Mouse (Mus musculus) intestine, embryonic 16.5 days (tissue): ENCODE measurements around the gene Actr8. TPM values are rescaled to one million over a fixed set of nuclear protein-coding genes. Genes with fewer than 3 reads are reported as not detected.

Experiments used
- ATAC-seq: fragments of 200-750 bp; cut with Nextera tagmentation; 2 replicates; pipeline ENCODE4 v1.8.0; 2017; ENCODE audit warnings: moderate TSS enrichment, moderate library complexity
- H3K27ac ChIP-seq: fragments of 300-500 bp; sonication (generic); 2 replicates; pipeline ENCODE4 v1.5.1; 2014; ENCODE audit warnings: mild to moderate bottlenecking, low read length
- H3K27me3 ChIP-seq: fragments of 300-500 bp; sonication (generic); replicated peaks from 2 replicates; pipeline ENCODE4 v1.6.1; 2014; ENCODE audit warnings: low read length, control low read depth, mixed read lengths; ENCODE audit not compliant: control insufficient read depth, insufficient read depth
- H3K36me3 ChIP-seq: fragments of 300-500 bp; sonication (generic); 2 replicates; pipeline ENCODE4 v1.6.1; 2014; ENCODE audit warnings: low read length, control low read depth; ENCODE audit not compliant: control insufficient read depth, insufficient read depth
- H3K4me1 ChIP-seq: fragments of 300-500 bp; sonication (generic); 2 replicates; pipeline ENCODE4 v1.6.1; 2014; ENCODE audit warnings: low read length, control low read depth, mixed read lengths; ENCODE audit not compliant: control insufficient read depth, insufficient read depth
- H3K4me2 ChIP-seq: fragments of 300-500 bp; sonication (generic); 2 replicates; pipeline ENCODE4 v1.6.1; 2014; ENCODE audit warnings: low read depth, low read length, control low read depth
- H3K4me3 ChIP-seq: fragments of 300-500 bp; sonication (generic); 2 replicates; pipeline ENCODE4 v1.5.1; 2014; ENCODE audit warnings: mild to moderate bottlenecking, low read length
- H3K9ac ChIP-seq: fragments of 300-500 bp; sonication (generic); 2 replicates; pipeline ENCODE4 v1.6.1; 2014; ENCODE audit warnings: low read depth, low read length
- H3K9me3 ChIP-seq: fragments of 300-500 bp; sonication (generic); 2 replicates; pipeline ENCODE4 v1.6.1; 2016; ENCODE audit warnings: low read length, control low read depth; ENCODE audit not compliant: control insufficient read depth
- WGBS: fragments of 180-500 bp; shearing (Covaris S2); extraction: QIAGEN DNeasy Blood & Tissue Kit; methylation state at CpG from one replicate; pipeline ENCODE4 v1.1.7; 2014; 5-methylcytosine and 5-hydroxymethylcytosine counted together
- polyA plus RNA-seq: library from polyadenylated mRNA; unstranded; fragments of >200 nt; fragmentation: Nextera tagmentation; extraction: Ambion mirVana; gene quantifications from 2 replicates; pipeline ENCODE4 v1.2.1, GENCODE M21; 2015

Actr8 gene
- 52.3 and 56.1 TPM in 2 replicates for polyA plus RNA-seq

DNA sequence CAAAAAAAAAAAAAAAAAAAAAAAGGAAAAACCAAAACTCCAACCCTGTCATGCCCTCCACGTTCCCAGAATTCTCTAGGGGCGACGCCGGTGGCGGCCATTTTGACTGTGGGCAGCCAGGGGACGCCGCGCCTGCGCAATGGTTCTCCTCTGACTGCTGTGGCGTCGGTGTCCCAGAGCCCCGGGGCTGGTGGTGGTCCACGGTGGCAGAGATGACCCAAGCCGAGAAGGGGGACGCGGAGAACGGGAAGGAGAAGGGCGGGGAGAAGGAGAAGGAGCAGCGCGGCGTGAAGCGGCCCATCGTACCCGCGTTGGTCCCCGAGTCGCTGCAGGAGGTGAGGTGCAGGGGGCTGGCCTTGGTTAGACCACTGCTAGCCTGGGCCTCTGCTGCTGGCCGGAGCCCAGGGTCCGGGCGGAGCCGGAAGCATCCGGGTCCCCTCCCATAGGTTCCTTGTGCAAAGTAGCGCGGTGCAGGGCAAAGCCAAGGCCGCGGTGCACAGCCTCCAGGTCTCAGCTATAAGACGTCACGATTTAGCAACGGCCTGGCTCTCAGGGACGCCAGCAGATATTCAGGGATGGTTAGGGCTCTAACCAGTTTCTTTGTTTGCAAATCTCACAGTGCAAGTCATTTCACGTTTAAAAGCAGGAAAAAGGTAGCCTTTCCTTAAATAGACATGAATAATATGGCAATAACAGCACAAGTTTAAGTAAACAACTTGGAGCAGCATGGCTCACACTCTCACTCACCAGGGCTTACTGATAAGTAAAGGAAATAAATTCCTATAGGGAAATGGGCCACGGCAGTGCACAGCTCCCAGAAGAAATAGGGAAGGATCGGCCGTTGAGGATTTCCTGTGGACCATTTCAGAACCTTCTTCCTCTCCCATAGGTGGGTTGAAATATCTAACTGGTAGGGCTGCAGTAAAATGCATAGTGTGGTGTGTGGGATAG, at the start of gene Actr8:
TSS of gene Actr8 (plus strand) at position 84 of the 951 bp plus-strand sequence.
- no peaks in the 10 kb centered on the region for H3K27me3 ChIP-seq
- under 1% methylated on average over 44 of the region's 44 CpGs for WGBS
- H3K9ac ChIP-seq: peak within 1 kb of the TSS; percentile 95
- H3K9me3 ChIP-seq: 0 out of 2 replicates have a peak, but pooled peaks cover 5% of the 10 kb centered on the region
- H3K4me2 ChIP-seq: peak within 1 kb of the TSS; percentile 81
- ATAC-seq: peak; percentile 98
- peaks cover 36% of the 10 kb centered on the region for H3K36me3 ChIP-seq
- peak within 1 kb of the TSS; percentile 82 for H3K4me3 ChIP-seq
- H3K27ac ChIP-seq: peak within 1 kb of the TSS; percentile 93
- peaks cover 6% of the 10 kb centered on the region; the same call in 1 of the 2 replicates for H3K4me1 ChIP-seq

DNA sequence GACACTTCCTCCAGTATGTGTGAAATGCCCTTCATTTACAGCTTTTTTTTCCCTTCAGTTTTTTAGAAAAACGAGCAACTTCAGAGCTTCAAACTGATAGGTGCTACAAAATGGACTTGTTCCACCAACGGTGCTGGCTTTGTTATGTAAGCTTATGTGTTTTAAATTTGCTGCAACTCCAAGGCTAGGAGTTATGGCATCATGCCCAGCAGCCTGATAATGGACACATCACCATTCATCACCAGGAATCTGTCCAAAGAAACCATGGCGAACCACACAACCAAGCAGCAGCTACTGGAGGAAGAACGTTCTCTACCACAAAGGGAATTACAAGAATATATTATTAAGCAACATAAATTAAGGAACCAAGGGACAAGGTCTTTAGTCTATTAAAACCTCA, 49.2 kb upstream of the Actr8 start:
- no peak overlapping the region for H3K4me3 ChIP-seq
- no peaks in the 10 kb centered on the region for H3K4me1 ChIP-seq
- no peaks in the 10 kb centered on the region for H3K36me3 ChIP-seq
- H3K4me2 ChIP-seq: no peak overlapping the region
- no peak overlapping the region for H3K27ac ChIP-seq
- WGBS: 75% methylated on average over 4 of the region's 4 CpGs
- no peaks in the 10 kb centered on the region for H3K9me3 ChIP-seq
- no peak for ATAC-seq
- H3K27me3 ChIP-seq: no peaks in the 10 kb centered on the region
- H3K9ac ChIP-seq: no peak overlapping the region

DNA sequence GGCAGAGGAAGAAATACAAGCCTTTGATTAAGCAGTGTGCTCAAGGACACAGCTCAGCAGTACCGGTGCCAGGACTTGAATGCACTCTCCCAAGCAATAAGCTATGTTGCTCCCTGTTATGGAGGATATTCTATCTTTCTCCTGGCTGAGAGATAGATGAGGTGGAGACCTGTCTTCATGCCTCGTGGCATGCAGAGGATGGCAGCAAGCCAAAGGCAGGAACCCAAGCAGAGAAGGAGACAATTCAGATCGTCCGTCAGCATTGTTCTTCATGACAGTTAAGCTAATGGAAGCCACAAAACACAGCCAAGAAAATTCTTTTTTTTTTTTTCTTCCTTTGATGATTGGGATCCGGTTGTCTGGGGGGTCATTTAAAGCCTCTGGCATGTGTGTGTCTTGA, 42.6 kb upstream of the Actr8 start:
- WGBS: 65% methylated on average over 5 of the region's 5 CpGs
- H3K4me1 ChIP-seq: no peaks in the 10 kb centered on the region

DNA sequence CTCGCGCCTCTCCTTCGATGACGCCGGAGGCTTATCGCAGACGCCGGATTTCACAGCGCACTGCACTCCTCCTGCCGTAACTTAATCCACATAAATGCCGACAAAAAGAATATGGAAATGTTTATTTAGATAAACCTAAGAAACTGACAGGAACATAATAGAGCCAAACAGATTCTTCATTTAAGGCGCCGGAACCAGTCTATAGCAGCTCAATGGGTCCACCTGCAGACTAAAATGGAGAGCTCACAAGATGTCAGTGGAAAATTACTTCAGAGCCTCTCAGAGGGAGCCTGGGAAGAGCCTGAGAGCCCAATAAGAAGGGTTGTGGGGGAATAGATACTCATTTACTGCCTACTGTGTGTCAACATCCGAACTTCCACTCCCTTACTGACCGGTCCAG, 40.7 kb upstream of the Actr8 start:
- no peak overlapping the region for H3K27ac ChIP-seq
- ATAC-seq: no peak
- 85% methylated on average over 15 of the region's 15 CpGs for WGBS

More for the DNA sequence above, 42.6 kb upstream of the Actr8 start:
- no peak for ATAC-seq
- H3K27ac ChIP-seq: no peak overlapping the region
- no peak overlapping the region for H3K9ac ChIP-seq
- no peaks in the 10 kb centered on the region for H3K36me3 ChIP-seq
- H3K4me3 ChIP-seq: no peak overlapping the region
- H3K9me3 ChIP-seq: no peaks in the 10 kb centered on the region
- H3K4me2 ChIP-seq: no peak overlapping the region
- H3K27me3 ChIP-seq: peaks cover 10% of the 10 kb centered on the region; the same call in 1 of the 2 replicates

DNA sequence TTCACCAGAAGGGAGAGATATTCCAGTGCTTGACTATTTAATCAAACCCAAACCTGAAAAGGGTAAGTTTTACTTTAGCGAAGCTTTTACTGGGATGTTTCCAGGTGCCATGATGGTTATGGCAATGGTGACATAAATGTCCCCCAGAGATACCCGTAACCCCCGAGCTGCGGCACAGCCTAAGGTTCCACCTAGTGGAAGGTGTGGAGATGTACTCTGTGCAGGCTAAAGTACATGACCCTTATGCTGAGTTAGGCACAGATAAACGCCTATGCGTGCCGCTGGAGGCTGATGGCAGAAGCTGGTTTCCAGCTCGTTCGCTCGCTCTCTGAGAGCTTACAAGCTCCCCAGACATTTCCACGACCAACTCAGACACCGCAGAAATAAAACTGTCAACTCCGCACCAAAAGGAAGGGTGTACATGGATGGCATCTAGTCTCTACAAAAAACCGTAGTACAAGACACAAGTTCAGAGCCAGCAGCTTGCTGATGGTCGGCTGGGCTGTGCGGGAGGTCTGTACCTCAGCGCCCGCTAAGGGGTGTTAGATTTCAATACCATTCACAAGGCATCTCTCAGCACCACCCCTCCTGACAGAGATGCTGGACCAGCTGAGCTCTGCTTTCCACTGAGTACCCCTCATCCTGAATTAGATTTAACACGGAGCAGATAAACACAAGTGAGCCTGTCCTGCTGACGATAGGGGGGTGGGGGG, 38.4 kb upstream of the Actr8 start:
- no peaks in the 10 kb centered on the region for H3K4me1 ChIP-seq
- H3K36me3 ChIP-seq: no peaks in the 10 kb centered on the region
- peaks cover 10% of the 10 kb centered on the region; the same call in 1 of the 2 replicates for H3K27me3 ChIP-seq
- no peak overlapping the region for H3K4me2 ChIP-seq
- ATAC-seq: no peak
- no peaks in the 10 kb centered on the region for H3K9me3 ChIP-seq
- no peak overlapping the region for H3K9ac ChIP-seq
- no peak overlapping the region for H3K4me3 ChIP-seq
- WGBS: 42% methylated on average over 20 of the region's 20 CpGs
- no peak overlapping the region for H3K27ac ChIP-seq

More for the DNA sequence above, 40.7 kb upstream of the Actr8 start:
- Histone ChIP-seq H3K4me3 (no peak overlapping the region), H3K27me3 (peaks cover 10% of the 10 kb centered on the region; the same call in 1 of the 2 replicates), H3K9ac (no peak overlapping the region), H3K9me3 (no peaks in the 10 kb centered on the region), H3K36me3 (no peaks in the 10 kb centered on the region), H3K4me2 (no peak overlapping the region), H3K4me1 (no peaks in the 10 kb centered on the region)

DNA sequence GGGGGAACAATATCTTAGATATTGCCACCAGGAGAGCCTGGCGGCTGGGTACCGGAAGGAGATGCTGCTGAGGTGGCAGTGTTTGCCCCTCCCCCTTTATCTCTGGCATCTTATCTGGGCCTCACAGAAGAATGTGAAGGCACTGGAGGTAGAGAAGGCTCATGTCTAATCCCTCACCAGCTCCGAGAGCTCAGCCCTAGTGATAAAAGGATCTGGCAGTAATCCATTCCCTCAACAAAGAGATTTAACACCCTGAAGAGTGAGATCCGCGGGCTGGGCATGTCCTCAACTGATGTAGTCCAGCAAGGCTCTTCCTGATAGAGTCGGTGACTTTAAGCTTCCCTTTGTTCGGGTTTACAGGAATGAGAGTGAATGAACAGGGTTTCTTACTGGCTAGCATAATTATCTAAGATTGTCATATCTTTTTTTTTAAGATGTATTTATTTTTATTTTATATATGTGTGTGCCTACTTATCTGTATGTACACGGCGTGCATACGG, 37.8 kb upstream of the Actr8 start:
- H3K9ac ChIP-seq: no peak overlapping the region
- no peak overlapping the region for H3K27ac ChIP-seq
- WGBS: 14% methylated on average over 10 of the region's 10 CpGs
- peaks cover 10% of the 10 kb centered on the region; the same call in 1 of the 2 replicates for H3K27me3 ChIP-seq
- no peaks in the 10 kb centered on the region for H3K36me3 ChIP-seq
- no peaks in the 10 kb centered on the region for H3K4me1 ChIP-seq
- no peak overlapping the region for H3K4me2 ChIP-seq
- no peak for ATAC-seq
- H3K9me3 ChIP-seq: no peaks in the 10 kb centered on the region
- no peak overlapping the region for H3K4me3 ChIP-seq

DNA sequence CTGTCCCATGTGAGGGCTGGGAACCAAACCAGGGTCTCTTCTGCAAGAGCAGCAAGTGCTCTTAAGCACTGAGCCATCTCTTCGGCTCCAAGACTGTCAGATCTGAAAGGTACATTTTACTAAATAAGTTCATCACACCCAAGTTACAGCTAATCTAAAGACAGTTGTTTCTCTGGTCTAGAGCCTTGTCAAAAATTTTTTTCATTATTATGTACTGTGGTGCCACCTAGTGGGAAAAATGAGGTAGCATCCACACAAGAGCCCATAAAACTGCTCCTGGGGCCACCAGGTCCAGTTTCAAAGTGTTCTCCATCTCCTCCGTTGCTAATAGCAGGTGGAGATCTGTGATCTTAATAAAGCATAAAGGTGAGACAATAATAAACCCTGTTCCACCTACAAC, 37.3 kb upstream of the Actr8 start:
- Histone ChIP-seq H3K27ac (no peak overlapping the region), H3K4me3 (no peak overlapping the region), H3K27me3 (peaks cover 7% of the 10 kb centered on the region; the same call in 1 of the 2 replicates), H3K9ac (no peak overlapping the region), H3K9me3 (no peaks in the 10 kb centered on the region), H3K4me1 (no peaks in the 10 kb centered on the region), H3K4me2 (no peak overlapping the region), H3K36me3 (no peaks in the 10 kb centered on the region)
- WGBS: 24% methylated on average over 2 of the region's 2 CpGs
- no peak for ATAC-seq

DNA sequence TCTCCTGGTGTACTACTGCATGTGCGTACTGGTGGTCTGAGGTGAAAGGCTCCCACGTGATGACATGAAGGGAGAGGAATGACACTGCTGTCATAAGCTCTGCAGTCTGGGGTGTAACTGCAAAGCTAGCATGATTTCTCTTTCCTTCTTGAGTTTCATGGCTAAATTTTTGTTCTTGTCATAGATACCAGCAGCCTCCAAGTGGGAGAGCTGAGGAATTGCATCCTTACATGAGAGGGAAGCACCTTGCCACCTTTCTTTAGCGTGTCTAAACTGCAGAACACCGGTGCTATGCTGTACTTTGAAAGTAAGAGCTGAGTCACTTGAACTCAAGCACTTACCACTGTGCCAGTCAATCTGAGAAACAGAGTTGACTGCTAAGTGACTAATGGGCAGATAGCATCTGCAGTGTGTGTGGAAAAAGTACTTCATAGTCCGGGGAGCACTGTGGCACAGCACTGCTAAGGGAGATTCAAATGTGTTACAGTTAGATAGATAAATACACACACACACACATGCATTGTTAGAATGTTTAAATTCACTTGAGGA, 31.3 kb upstream of the Actr8 start:
- no peaks in the 10 kb centered on the region for H3K36me3 ChIP-seq
- 74% methylated on average over 5 of the region's 5 CpGs for WGBS
- no peak overlapping the region for H3K27ac ChIP-seq
- no peak overlapping the region for H3K4me3 ChIP-seq
- ATAC-seq: no peak
- H3K9ac ChIP-seq: no peak overlapping the region
- no peaks in the 10 kb centered on the region for H3K9me3 ChIP-seq
- no peaks in the 10 kb centered on the region for H3K27me3 ChIP-seq
- H3K4me1 ChIP-seq: no peaks in the 10 kb centered on the region
- H3K4me2 ChIP-seq: no peak overlapping the region

GRCm38 (mm10) chr14:29950805-29951204, 27.3 kb upstream of the Actr8 start:
- Histone ChIP-seq H3K27ac (no peak overlapping the region), H3K9me3 (no peaks in the 10 kb centered on the region), H3K9ac (no peak overlapping the region), H3K4me2 (no peak overlapping the region), H3K36me3 (no peaks in the 10 kb centered on the region), H3K4me1 (no peaks in the 10 kb centered on the region), H3K27me3 (no peaks in the 10 kb centered on the region), H3K4me3 (no peak overlapping the region)
- 83% methylated on average over 4 of the region's 4 CpGs for WGBS
- no peak for ATAC-seq
